ENCODE assay signal across 2 mouse cellular contexts in the genomic region with DNA sequence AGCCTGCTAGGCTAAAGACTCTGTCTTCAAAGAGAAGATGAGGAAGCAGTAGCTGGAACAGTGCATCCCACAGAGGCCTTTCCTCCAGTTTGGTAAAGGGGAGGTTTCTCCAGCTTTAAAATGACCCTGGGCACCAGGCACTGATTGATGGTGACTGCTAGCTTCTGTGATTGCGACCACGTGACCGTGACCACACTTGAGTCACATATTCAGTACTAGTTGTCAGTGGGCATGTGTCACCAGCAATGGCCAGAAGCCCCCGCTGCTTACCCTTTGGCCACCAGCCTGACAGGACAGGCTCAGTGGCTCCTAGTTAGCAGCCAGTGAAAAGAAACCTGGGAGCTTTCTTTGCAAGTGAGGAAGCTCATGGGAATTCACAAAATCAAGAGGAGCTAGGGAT.
TF ChIP-seq lines count a peak whose summit lies in the region.

No protein-coding gene starts in this region.

TF ChIP-seq in CH12.LX, 34 proteins besides CTCF, POLR2A, EP300 and RAD21 (continued from another document):
- TF ChIP-seq MEF2A (IDR thresholded peaks at IDR 0.05; ENCODE audit: borderline replicate concordance, low read depth, low read length) = no peak

TF ChIP-seq in myocyte, 11 proteins besides CTCF, POLR2A, EP300 and RAD21 (continued from another document):
- no peak for TF ChIP-seq SRF (IDR thresholded peaks at IDR 0.05; ENCODE audit: control insufficient read depth, insufficient read length, low read depth)
